Mouse (Mus musculus): ENCODE data around the gene Bcorl1. TPM values are rescaled to one million over a fixed set of nuclear protein-coding genes. Genes with fewer than 3 reads are reported as not detected.

Gene Bcorl1
- total RNA-seq (2015) (4.6 and 5.5 TPM in 2 replicates), total RNA-seq (2017) (3.3 and 4.0 TPM in 2 replicates)

- peak; percentile 19; the same call in 1 of the 2 replicates for ATAC-seq (ENCODE audit: poor library complexity, severe bottlenecking)
Measured at GRCm38 (mm10) chrX:48341141-48341540, at the start of gene Bcorl1. Gene Bcorl1 (plus strand): TSS chrX:48341358.

- no peak for ATAC-seq (ENCODE audit: poor library complexity, severe bottlenecking)
Measured at GRCm38 (mm10) chrX:48291413-48291812, 49.7 kb upstream of the Bcorl1 start.

GRCm38 (mm10) chrX:48305356-48305755 lies 35.8 kb upstream of the Bcorl1 start:
- ATAC-seq (ENCODE audit: poor library complexity, severe bottlenecking), result no peak

- no peak for ATAC-seq (ENCODE audit: poor library complexity, severe bottlenecking)
Measured at GRCm38 (mm10) chrX:48310706-48311517, 30.2 kb upstream of the Bcorl1 start.

GRCm38 (mm10) chrX:48311727-48312126 lies 29.4 kb upstream of the Bcorl1 start:
- no peak for ATAC-seq (ENCODE audit: poor library complexity, severe bottlenecking)

- ATAC-seq (ENCODE audit: poor library complexity, severe bottlenecking), result peak; percentile 93
Measured at GRCm38 (mm10) chrX:48314530-48315079, 26.6 kb upstream of the Bcorl1 start.

- no peak for ATAC-seq (ENCODE audit: poor library complexity, severe bottlenecking)
Measured at GRCm38 (mm10) chrX:48317444-48317843, 23.7 kb upstream of the Bcorl1 start.

- peak; percentile 82 for ATAC-seq (ENCODE audit: poor library complexity, severe bottlenecking)
Measured at GRCm38 (mm10) chrX:48318194-48318593, 23.0 kb upstream of the Bcorl1 start.

GRCm38 (mm10) chrX:48340441-48341049 lies 613 bp upstream of the Bcorl1 start:
- ATAC-seq (ENCODE audit: poor library complexity, severe bottlenecking), result no peak

GRCm38 (mm10) chrX:48341621-48342161 lies 533 bp downstream of the Bcorl1 start:
- ATAC-seq (ENCODE audit: poor library complexity, severe bottlenecking), result no peak

- no peak for ATAC-seq (ENCODE audit: poor library complexity, severe bottlenecking)
Measured at GRCm38 (mm10) chrX:48342731-48343130, 1.6 kb downstream of the Bcorl1 start.

- peak; percentile 94 for ATAC-seq (ENCODE audit: poor library complexity, severe bottlenecking)
Measured at GRCm38 (mm10) chrX:48343461-48343952, 2.3 kb downstream of the Bcorl1 start.

- no peak for ATAC-seq (ENCODE audit: poor library complexity, severe bottlenecking)
Measured at GRCm38 (mm10) chrX:48343966-48344642, 2.9 kb downstream of the Bcorl1 start.

- ATAC-seq (ENCODE audit: poor library complexity, severe bottlenecking), result no peak
Measured at GRCm38 (mm10) chrX:48344643-48345384, 3.7 kb downstream of the Bcorl1 start.

- ATAC-seq (ENCODE audit: poor library complexity, severe bottlenecking), result no peak
Measured at GRCm38 (mm10) chrX:48345385-48345932, 4.3 kb downstream of the Bcorl1 start.

GRCm38 (mm10) chrX:48355346-48355745 lies 14.2 kb downstream of the Bcorl1 start:
- peak; percentile 64 for ATAC-seq (ENCODE audit: poor library complexity, severe bottlenecking)

GRCm38 (mm10) chrX:48365836-48366577 lies 24.8 kb downstream of the Bcorl1 start:
- ATAC-seq (ENCODE audit: poor library complexity, severe bottlenecking), result no peak

GRCm38 (mm10) chrX:48367841-48368240 lies 26.7 kb downstream of the Bcorl1 start:
- no peak for ATAC-seq (ENCODE audit: poor library complexity, severe bottlenecking)

GRCm38 (mm10) chrX:48383643-48384042 lies 42.5 kb downstream of the Bcorl1 start:
- ATAC-seq (ENCODE audit: poor library complexity, severe bottlenecking), result peak; percentile 67
